Mouse (Mus musculus): ENCODE results near the gene Ctnna2.

DNA sequence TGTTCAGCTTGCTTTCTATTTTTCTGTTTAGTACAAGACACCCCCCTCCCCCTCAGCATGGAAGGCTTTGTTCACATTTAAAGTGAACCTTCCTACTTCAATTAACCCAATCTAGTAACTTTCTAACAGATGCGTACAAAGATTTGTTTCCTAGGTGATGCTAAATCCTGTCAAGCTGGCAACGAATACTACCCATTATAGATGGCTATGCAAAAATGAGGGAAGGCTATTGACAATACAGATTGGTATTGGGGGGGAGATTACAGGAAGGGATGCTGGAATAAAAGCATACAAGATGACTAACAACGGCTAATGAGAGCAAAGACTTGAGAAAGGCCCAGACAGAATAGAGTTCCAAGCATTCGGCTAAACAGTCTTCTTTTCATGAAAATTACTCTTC is 758.7 kb downstream of the Ctnna2 start:
- no peak for TF ChIP-seq EP300 (IDR thresholded peaks at IDR 0.05; ENCODE audit: low read depth)
- no peak for TF ChIP-seq CTCF (IDR thresholded peaks at IDR 0.05; ENCODE audit: low read depth)
